Mouse (Mus musculus): Measurements from ENCODE around the gene Mybl2.
A peak's percentile ranks its signal among the peaks of the same experiment; 100 is the strongest.

Mybl2 gene

DNA sequence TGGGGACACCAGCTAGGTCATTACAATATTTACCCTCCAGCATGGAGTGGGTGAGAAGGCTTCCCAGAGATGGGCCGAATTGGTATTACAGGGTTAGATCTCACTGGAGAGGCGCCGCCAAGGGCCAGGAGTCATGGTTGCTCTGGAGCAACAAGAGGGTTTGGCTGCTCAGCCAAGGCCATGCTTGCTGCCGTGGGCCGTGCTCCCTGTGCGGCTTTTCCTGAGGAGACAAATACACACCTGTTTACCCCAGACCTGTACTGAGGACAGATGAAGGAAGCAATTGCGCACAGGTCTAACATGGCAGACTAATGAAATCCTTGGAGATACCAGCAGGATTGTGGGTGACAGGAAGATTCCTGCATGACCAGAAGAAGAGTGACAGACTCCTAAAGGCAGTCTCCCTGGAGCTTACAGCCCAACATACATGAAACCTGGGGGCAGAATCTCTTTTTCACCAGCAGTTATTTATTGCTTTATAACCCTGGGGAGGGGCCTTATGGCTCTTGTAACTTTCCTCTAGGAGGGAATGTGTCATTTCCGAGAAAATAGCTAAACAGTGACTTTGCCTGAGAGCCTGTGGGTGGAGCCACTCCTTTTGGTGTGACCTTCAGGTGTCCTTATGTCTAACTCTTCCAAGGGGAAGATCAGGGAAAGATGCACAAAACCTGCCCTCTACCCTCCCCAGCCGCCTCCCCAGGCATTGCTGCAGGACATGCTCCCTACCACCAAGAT is 18.7 kb downstream of the Mybl2 start:
- no peak for DNase-seq

DNA sequence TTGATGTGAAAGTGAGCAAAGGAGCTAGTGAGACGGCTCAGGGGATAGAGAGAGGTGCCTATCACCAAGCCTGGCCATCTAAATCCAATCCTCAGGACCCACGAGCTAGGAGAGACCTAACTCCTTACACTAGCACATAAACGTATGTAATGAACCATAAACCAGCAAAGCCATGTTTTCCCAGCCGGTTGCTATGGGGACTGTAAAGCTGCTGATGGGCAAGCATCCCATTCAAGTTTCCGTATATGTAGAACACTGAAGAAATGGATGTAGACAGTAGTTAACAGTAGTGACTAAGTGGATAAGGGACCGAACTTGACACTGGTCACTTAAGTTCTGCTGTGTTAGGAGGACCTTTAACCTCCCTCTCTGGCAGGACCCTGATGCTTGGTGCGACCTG is 19.5 kb downstream of the Mybl2 start:
- DNase-seq = no peak

DNA sequence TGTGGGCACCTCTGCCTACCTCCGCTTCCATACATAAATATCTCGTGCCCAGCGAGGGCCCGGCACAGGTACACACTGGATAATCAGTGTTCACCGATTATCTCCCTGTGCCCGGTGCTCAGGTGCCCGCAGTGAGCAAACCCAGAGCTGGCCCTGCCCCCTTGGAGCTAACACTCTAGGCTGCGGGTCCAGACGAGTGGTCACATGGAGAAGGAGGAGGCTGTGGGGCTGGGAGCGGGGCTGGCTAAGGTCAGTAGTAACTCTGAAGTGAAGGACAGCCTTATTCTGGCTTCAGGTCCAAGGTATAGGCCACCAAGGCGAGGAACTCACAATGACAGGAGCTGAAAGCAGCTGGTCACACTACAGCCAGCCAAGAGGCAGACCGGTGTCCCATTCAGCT is 20.3 kb downstream of the Mybl2 start:
- no peak for DNase-seq

DNA sequence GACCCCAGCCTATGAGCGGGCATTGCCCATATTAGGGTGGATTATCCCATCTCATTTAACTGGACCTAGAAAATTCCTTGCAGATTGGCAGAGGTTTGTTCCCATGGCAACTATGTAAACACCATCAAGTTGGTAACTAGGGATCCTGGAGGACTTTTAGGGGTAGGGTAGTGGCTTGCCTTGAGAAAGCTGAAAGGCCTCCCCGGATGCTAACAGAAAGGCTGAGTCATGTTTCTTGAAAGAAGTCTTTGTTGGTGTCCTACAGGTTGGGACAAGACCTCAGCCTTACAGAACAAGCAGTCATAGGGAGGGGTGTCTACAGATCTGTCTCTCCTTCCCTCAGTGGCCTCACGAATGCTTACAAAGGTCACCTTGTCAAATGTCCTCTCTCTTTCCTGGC is 20.7 kb downstream of the Mybl2 start:
- DNase-seq = no peak

DNA sequence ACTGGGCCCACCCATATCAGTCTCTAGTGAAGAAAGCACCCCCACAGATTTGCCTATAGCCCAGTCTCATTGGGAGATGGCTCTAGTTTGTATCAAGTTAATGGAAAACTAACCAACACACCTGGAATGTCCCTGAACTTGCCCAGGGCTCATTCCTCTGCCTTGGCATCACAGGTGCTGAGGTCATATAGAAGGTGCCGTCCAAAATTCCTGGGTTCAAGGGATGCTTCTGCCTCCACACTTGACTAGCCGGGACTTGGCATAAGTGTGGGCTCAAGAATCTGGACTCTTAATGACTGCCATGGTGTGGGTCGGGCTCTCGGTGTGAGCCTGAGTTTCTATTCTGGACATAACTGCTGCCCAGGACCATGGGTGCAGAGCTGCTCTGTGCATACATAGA is 24.6 kb downstream of the Mybl2 start:
- DNase-seq = no peak

DNA sequence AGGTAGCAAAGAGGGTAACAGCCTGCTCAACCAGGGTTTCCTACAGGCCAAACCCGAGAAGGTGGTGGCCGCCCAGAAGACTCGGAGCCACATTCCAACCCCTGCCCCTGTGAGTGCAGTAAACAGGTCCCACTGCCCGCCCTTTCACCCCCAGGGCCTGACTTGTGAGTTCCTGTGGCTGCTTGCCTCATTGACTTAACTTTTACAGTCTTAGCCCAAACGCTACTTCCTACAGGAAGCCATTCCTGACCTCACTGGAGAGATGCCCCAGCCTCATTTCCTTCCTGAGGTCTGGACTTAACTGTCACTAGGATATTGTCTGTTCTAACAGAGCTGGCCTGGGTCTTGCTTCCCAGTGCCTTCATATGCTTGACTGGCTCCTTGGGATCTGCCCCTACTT is 28.1 kb downstream of the Mybl2 start:
- no peak for DNase-seq

DNA sequence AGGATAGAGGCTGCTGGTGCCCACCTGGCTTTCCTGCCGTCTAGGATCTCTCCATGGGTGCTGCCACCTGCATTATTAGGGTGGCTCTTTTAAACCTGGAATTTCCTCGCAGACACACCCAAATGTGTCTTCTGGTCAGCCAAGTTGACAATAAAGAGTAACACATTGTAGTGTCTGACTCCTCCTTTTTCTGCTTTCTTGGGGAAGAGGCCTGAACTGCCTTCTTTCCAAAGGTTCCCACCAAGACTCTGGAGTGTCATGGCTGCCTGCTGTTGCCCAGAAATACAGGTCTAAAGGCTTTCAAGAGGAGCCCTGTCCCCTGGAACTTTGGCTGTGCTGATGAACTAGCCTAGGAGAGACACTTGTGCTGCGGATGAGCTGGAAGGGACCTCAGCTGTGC is 30.0 kb downstream of the Mybl2 start:
- no peak for DNase-seq

DNA sequence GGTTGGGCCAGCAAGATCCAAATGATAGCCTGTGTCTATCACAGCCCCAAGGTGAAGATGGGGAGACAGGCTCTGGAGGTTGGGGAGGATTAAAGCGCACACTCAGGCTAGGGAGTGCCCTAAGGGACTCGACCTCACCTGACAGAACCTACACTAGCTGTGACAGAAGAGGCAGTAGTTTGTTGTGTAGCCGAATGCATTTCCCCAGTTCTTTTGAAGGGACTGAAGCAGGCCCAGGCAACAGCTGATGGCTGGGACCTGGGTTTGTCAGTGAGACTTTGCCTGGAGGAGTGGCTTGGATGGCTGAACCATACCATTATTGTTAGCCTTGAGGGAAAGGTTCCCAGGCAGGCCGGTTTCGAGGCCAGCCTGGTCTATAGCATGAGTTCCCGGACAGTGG is 30.6 kb downstream of the Mybl2 start:
- DNase-seq = no peak

DNA sequence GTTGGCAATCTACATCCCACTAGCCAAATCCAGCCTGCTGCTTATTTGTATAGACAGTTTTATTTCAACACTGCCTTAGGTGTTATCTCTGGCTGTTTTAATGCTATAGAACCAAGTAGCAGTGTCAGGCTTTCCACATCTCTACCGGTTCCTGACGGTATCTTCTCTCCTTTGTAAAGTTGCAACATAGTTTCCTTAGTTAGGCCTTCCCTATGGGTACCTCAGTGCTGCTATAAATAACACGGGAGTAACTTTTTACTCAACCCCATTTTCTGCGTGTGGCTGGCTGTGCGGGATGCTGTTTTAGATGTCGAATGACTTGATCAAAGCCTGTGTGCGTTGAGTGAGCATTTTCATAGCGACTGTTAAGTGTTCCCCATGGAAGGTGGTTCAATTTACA is 32.1 kb downstream of the Mybl2 start:
- no peak for DNase-seq

DNA sequence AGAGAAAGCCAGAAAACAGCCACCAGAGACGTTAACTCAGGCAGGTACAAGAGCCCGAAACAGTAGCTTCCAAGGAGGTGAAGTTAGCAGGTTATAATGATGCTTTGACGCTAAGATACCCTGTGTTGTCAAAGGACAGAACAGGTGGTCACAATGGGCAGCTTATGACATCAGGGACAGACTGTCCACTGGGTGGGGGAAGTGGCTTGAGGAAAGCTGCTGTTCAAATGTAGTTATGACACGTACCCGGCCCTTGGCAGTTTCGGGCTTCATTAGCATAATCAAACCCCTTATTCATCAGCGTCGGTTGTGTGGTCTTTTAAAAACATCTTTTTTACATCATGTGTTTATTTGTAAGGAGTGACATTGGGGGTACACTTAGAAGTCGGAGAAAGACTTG is 33.2 kb downstream of the Mybl2 start, which contains the start of gene Gtsf1l:
Gtsf1l (minus strand) TSS at position 128 of the 400 bp plus-strand sequence.
- no peak for DNase-seq

DNA sequence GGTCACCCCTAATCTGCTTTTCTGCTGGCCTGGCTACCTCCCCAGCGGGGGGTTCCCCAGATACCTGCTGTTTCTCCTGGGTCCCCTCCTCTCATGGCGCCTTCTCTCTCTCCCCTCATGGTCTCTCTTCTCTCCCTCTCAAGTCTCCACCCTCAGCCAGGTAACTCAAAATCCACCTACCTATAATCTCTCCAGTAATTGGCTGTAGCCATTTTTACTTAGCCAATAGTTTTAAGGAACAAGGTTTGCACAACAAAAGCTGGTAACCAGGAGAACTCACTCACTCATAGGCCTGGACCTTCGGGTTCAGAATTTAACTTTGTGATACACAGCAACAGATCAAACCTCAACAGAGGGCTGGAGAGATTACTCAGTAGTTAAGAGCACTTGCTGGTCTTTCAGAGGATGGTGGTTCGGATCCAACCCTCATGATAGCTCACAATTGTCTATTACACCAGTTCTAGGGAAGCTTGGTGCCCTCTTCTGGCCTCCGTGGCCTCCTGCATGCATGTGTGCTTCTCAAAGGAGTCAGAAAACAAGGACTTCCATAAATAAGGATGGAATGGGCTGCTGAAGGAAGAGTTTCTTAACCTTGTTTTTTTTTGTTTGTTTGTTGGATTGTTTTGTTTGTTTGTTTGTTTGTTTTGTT is 35.1 kb downstream of the Mybl2 start:
- no peak for DNase-seq

DNA sequence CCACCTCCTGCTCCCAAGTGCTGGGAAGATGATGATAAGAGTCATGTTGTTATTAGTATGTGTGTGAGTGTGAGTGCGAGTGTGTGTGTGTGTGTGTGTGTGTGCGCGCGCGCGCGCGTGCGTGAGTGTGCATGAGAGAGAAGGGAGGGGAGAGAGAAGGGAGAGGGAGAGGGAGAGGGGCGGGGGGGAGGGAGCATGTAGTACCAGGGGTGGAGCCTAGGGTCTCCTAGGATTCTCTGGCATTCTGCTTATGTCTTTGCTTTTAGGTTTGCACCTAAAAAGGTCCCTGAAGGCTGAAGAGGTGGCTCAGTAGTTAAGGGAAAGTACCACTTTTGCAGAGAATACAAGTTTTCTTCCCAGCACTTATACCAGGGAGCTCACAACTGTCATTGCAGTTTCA is 40.4 kb downstream of the Mybl2 start:
- no peak for DNase-seq

DNA sequence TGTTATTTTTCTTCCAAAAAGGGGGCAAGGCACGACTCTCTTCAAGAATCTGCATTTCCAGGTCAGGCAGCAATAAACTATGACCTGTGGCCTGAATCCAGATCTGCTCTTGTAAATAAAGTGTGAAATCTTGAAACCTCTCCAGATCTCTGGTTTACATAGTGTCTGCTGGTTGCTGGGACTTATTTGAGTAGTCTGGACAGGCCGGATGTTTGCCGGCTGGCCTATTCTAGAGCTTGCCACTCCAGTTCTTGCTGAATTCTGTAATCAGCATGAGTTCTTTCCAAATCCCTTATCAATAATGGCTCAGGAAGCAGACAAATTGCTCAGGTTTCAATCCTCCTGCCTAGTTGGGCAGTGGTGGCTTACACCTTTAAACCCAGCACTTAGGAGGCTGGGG is 41.3 kb downstream of the Mybl2 start:
- no peak for DNase-seq

DNA sequence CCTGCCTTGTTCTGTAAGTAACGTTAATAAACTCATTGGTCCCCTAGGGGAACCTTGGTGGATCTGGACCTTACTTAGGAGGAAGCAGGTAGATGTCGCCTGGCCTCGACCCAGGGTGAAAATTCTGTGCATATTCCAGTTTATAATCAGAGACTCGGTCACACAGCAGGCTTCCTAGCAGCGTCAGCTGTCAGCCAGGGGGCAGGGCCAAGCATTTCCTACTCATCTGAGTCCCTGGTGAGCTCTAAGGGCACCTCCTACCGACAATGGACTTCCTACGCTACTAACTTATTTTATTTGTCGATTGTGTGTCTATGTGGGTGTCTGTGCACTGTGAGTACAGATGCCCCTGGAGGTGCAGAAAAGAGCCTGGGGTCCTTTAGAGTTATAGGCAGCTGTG is 45.4 kb downstream of the Mybl2 start:
- no peak for DNase-seq

DNA sequence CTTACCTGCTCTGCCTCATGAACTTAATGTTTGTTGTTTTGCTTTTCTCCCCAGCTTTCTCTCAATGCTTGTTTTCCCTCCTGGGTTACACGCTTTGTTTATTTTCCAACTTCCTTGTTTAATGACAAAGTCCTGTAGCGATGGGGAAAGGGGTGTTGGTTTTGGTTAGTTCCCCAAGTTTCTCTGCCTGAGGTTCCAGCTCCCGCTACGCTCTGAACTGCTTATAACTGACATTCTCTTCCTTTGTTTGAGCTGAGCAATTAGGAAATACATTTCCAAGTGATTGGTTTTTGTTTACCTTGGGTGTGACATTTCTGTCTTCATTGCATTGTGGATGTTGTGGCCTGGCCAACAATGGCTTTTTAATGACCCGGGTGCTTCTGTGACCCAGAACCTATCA is 46.1 kb downstream of the Mybl2 start:
- DNase-seq = no peak

DNA sequence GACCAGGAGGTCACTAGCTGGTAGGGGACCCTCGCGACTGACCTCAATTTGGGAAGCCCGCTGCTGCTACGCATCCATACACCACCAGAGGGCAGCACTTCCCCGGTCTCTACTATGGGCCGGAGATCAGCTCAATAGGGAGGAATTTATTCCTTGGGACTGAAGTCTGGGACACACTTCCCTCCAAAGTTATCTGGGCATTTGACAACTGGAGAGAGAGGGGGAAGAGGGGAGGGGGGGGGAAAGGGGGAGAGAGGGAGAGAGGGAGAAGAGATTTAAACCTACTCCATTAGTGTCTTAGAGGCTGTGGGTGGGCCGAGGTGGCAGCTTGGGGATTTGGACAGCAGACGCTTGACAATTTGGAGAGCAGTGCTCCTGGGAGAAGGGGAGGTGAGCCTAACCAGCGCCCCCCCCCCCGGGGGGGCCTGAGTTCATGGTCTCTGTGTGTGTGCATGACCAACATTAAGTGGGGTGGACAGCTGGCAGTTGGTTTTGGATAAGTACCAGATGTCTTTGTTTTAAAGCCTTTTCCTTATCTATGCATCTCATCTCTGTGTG is 47.2 kb downstream of the Mybl2 start:
- DNase-seq = peak; percentile 25

DNA sequence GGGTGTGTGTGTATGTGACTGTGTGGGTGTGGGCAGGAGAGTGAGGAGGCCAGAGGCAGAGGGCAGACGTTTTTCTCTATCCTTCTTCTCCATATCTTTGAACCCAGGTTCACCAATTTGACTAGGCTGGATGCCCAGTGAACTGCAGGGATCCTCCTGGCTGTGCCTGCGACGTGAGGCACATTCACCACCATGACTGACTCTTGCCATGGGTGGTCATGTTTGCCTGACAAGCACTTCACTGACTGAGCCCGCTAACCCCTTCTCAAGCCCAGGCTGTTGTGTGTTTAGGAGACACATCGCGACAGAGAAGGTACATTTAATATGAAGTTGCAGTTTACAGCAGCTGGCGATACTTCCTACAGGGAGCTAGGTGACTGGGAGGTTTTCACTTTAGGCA is 47.7 kb downstream of the Mybl2 start:
- no peak for DNase-seq

DNA sequence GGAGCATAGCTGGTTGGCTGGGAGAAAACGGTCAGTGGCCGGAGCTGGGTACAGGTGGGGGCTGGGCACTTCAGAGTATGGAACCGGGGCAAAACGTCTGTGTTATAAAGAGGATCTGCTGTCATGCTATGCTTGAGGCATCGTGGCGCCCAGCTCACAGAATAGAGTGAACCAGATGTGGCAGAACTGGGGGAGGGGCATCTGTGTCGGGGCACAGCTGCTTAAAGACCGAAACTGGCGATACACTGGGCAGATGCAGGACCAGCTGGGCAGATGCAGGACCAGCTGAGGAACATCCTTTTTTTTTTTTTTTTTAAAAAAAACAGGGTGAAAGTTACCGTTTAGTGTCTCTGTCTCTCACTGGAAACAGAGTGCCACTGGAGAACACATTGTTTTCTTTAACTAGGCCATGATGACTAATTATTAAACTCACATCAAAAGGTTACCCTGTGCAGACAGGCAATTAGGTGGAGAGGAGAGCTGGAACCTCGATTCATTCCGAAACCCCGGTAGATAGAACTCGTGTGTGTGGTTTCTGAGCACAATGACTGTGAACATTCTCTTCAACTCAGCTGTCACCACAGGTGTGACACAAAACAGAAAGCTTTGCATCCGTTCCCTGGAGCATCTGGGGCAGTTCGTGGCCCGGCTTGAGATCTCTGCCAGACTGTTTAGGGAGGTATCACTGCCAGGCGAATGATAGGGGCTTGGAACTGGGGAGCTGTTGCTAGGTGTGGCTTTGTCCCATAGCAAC is 48.6 kb downstream of the Mybl2 start:
- no peak for DNase-seq

DNA sequence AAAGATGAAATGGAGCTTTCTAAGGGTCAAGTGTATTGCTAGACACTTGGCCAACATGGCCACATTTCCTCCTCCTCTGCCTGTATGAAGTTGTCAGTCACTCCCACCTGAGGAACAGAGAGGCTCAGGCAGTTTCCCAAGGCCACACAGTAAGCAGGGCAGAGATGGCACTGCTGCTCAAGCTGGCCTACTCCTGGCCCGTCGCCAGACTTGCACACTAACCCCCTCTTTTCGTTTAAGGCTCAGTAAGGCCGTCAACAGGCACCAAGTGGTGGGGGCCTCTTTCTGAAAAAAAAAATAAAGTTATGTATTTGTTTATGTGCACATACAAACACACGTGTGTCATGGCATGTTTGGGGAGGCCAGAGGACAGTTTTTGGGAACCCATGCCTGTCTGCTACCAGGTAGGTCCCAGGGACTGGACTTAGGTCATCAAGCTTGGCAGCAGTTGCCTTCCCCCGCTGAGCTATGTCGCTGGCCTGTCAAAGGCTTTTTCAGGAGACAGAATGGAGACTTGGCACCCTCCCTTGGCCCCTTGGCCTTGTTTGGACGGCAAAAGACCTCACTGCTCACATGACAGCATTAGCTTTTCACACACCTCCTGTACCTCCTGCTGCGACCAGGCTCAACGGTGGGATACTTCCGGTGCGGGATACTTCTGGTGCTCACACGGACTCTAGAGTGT is 49.7 kb downstream of the Mybl2 start:
- DNase-seq = no peak

DNA sequence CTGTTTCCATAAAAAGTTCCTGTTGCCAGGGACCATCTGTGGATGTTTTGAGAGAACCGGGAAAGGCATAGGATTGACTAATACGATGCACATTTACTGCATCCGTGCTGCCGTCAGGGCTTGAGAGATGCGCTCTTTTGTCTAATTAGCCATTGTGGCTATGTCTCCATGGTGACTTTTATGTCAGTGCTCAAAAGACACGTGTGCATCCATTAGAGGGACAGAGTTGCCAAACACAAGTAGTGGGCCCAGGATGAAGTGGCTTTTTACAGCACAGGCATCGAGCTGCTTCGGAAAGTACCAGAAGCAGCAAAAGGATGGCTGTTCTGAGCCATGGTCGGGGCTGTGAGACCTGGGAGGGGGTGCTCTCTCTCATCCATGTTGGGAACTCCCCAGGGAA is 53.9 kb downstream of the Mybl2 start:
- DNase-seq = no peak

DNA sequence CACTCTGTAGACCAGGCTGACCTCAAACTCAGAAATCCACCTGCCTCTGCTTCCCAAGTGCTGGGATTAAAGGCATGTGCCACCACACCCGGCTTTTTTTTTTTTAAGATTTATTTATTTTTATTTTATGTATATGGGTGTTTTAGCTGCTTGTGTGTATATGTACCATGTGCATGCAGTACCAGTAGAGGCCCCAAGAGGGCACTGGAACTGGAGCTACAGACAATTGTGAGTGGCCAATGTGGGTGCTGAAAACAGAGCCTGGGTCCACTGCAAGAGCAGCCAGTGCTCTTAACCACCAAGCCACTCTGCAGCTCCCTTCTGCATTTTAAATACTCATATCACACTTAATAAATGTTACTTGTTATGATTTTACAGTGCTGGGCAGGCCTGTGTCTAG is 56.2 kb downstream of the Mybl2 start:
- no peak for DNase-seq

DNA sequence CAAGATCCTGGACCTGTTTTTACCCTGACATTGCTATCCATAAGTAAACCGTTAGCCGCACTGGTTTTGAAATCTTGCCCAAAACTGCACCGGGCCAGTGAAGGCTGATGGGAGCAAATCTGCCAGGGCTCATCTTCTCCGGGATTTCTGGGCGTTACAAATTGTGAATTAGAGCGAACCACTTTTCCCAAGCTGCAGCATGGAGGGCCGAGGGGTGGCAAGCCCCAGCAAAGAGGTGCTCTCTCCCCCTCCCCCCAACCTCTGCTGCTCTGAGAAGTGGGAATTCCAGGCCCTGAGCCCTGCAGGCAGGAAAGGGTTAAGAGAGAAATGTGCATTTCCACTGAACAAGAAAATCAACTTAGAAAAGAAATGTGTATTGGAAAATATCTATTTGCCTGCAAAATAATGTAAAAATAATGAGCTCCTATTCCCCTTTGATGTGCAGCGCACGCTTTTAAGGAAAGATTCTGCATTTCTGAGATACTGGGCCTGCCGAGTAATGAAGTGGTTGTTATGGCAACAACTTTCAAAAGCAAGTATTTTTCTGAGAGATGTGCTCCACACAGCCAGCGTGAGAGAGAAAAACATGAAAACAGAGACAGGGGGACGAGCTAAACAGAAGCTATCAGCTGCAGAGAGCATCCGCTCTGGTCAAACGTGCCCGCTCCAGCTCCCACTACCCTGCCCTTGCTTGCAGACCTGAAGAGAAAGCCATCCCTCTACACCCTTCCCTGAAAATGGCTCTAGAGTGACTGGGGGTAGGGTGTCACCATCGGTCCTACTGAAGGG is 57.1 kb downstream of the Mybl2 start:
- peak; percentile 17 for DNase-seq
